Mouse (Mus musculus) forelimb bud, embryonic 11.5 days (tissue): ENCODE measurements around the gene Taar2.

Source experiments
- DNase-seq: peaks from one replicate; pipeline ENCODE4 v3.0.0-alpha.2; 2012; ENCODE audit warnings: low read depth, low spot score

Taar2 gene

DNA sequence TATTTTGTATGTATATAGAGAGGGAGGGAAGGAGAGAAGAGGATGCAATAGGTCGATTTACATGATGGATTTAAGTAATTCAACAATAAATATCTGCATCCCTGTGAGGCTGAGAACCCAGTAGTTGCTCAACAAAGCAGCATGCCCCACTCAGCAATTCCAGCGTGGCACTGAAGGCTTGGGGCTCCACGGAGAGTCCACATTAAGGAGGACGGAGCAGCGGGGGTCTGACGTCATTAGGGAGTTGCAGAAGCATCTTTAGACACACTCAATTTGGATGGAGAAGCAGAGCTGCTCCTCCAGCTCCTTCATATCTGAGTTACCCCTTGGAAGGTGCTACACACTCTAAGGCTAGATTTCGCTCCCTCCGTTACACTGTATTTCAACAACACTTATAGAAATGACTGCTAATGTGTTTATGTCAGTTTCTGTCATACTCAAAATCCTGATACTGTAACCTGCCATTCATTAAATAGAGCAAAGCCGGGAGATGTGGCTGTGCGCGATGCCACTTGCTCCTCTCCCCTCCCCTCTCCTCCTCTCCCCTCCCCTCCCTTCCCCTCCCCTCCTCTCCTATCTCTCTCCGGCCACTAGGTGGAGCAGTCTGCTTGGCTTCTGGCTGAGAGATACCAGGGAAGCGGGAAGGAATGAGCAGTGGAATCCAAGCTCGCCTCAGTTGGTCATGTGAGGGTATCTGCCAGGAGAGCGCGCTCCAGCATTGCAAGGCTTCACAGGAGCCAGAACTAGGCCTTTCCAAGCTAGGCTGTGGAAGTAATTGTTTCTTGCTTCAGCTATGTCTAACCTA is 40.7 kb downstream of the Taar2 start:
- peak; percentile 78 for DNase-seq

DNA sequence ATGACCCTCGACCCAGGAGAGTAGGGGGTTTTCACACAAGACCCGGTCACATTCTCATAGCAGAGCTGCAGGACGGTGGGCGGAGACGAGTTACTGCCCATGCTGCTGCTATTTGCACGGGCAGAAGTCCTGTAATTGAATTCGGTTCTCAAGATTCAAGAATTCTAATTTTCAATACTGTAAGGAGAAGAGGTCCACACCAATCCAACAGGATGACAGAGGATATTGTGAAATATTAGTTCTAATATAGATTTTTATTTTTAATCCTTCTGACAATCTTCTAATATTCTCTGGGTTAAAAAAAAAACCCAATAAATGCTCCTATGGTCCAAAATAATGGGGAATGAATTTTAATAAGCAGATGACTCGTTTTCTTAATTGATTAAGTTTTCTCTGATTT is 47.2 kb downstream of the Taar2 start, which contains the start of gene Taar6:
Gene Taar6, minus strand, starts transcription at position 101 of the 400 bp plus-strand sequence.
- no peak for DNase-seq

DNA sequence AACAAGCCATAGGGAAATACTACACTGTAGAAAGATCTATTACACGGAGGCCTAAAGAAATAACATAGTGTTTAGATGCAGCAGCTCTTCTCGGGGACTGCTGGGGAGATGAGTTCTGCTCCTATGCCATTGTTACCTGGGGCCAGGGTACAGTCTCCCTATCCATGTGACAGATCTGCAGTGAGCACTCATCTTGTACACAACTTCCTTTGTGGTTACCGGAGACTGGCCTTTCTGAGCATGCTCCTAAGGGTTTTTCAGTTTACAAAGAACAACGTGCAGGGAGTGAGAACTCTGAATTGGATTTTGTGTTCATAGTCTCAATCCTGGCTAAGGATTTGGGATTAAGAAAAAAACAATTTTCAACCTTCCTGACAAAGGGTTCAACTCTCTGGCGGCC is 48.0 kb downstream of the Taar2 start:
- DNase-seq, result no peak
